Mouse (Mus musculus): ENCODE measurements around the gene H1f0. TPM values are rescaled to one million over a fixed set of nuclear protein-coding genes. Genes with fewer than 3 reads are reported as not detected.

The H1f0 gene
- polyA plus RNA-seq, 1 experiment = not detected

- Histone ChIP-seq H3K27ac (ENCODE audit: insufficient read depth, low read depth, low read length) (no peak overlapping the region), H3K4me3 (ENCODE audit: insufficient read depth, low read depth, low read length) (no peak overlapping the region), H3K4me1 (ENCODE audit: control insufficient read depth, insufficient read depth, low read length) (peaks cover 14% of the 10 kb centered on the region)
- TF ChIP-seq CTCF (IDR thresholded peaks at IDR 0.05; ENCODE audit: insufficient read depth, low read depth, low read length) = no peak
- no peak for TF ChIP-seq POLR2A (IDR thresholded peaks at IDR 0.05; ENCODE audit: insufficient read depth, low read depth, low read length)
- WGBS = 90% methylated on average over 14 of the region's 14 CpGs
Measured at GRCm38 (mm10) chr15:78989152-78990092, 38.8 kb upstream of the H1f0 start.

- peaks cover 14% of the 10 kb centered on the region for H3K4me1 ChIP-seq (ENCODE audit: control insufficient read depth, insufficient read depth, low read length)
- no peak overlapping the region for H3K27ac ChIP-seq (ENCODE audit: insufficient read depth, low read depth, low read length)
- over 99% methylated on average over 9 of the region's 9 CpGs for WGBS
- H3K4me3 ChIP-seq (ENCODE audit: insufficient read depth, low read depth, low read length) = no peak overlapping the region
- no peak for TF ChIP-seq CTCF (IDR thresholded peaks at IDR 0.05; ENCODE audit: insufficient read depth, low read depth, low read length)
- no peak for TF ChIP-seq POLR2A (IDR thresholded peaks at IDR 0.05; ENCODE audit: insufficient read depth, low read depth, low read length)
Measured at GRCm38 (mm10) chr15:78990093-78990463, 38.2 kb upstream of the H1f0 start.

GRCm38 (mm10) chr15:78990970-78991525 lies 37.2 kb upstream of the H1f0 start:
- WGBS = 96% methylated on average over 25 of the region's 25 CpGs
- TF ChIP-seq CTCF (IDR thresholded peaks at IDR 0.05; ENCODE audit: insufficient read depth, low read depth, low read length) = no peak
- TF ChIP-seq POLR2A (IDR thresholded peaks at IDR 0.05; ENCODE audit: insufficient read depth, low read depth, low read length) = no peak
- no peak overlapping the region for H3K27ac ChIP-seq (ENCODE audit: insufficient read depth, low read depth, low read length)
- H3K4me3 ChIP-seq (ENCODE audit: insufficient read depth, low read depth, low read length) = no peak overlapping the region
- peaks cover 14% of the 10 kb centered on the region for H3K4me1 ChIP-seq (ENCODE audit: control insufficient read depth, insufficient read depth, low read length)

- Histone ChIP-seq H3K4me1 (ENCODE audit: control insufficient read depth, insufficient read depth, low read length) (peaks cover 14% of the 10 kb centered on the region), H3K4me3 (ENCODE audit: insufficient read depth, low read depth, low read length) (no peak overlapping the region), H3K27ac (ENCODE audit: insufficient read depth, low read depth, low read length) (no peak overlapping the region)
- 96% methylated on average over 7 of the region's 7 CpGs for WGBS
- TF ChIP-seq CTCF (IDR thresholded peaks at IDR 0.05; ENCODE audit: insufficient read depth, low read depth, low read length) = no peak
- no peak for TF ChIP-seq POLR2A (IDR thresholded peaks at IDR 0.05; ENCODE audit: insufficient read depth, low read depth, low read length)
Measured at GRCm38 (mm10) chr15:78992235-78992634, 36.0 kb upstream of the H1f0 start.

GRCm38 (mm10) chr15:78992925-78993324 lies 35.3 kb upstream of the H1f0 start:
- no peak for TF ChIP-seq POLR2A (IDR thresholded peaks at IDR 0.05; ENCODE audit: insufficient read depth, low read depth, low read length)
- TF ChIP-seq CTCF (IDR thresholded peaks at IDR 0.05; ENCODE audit: insufficient read depth, low read depth, low read length) = no peak
- no peak overlapping the region for H3K27ac ChIP-seq (ENCODE audit: insufficient read depth, low read depth, low read length)
- no peak overlapping the region for H3K4me3 ChIP-seq (ENCODE audit: insufficient read depth, low read depth, low read length)
- peaks cover 9% of the 10 kb centered on the region for H3K4me1 ChIP-seq (ENCODE audit: control insufficient read depth, insufficient read depth, low read length)
- WGBS = 96% methylated on average over 24 of the region's 24 CpGs

- Histone ChIP-seq H3K4me3 (ENCODE audit: insufficient read depth, low read depth, low read length) (no peak overlapping the region), H3K27ac (ENCODE audit: insufficient read depth, low read depth, low read length) (no peak overlapping the region), H3K4me1 (ENCODE audit: control insufficient read depth, insufficient read depth, low read length) (peaks cover 6% of the 10 kb centered on the region)
- WGBS = 95% methylated on average over 4 of the region's 4 CpGs
- TF ChIP-seq POLR2A (IDR thresholded peaks at IDR 0.05; ENCODE audit: insufficient read depth, low read depth, low read length) = no peak
- no peak for TF ChIP-seq CTCF (IDR thresholded peaks at IDR 0.05; ENCODE audit: insufficient read depth, low read depth, low read length)
Measured at GRCm38 (mm10) chr15:78995916-78996315, 32.3 kb upstream of the H1f0 start.

GRCm38 (mm10) chr15:78996663-78997062 lies 31.6 kb upstream of the H1f0 start:
- 89% methylated on average over 3 of the region's 3 CpGs for WGBS
- Histone ChIP-seq H3K27ac (ENCODE audit: insufficient read depth, low read depth, low read length) (no peak overlapping the region), H3K4me1 (ENCODE audit: control insufficient read depth, insufficient read depth, low read length) (peaks cover 10% of the 10 kb centered on the region), H3K4me3 (ENCODE audit: insufficient read depth, low read depth, low read length) (no peak overlapping the region)
- TF ChIP-seq POLR2A (IDR thresholded peaks at IDR 0.05; ENCODE audit: insufficient read depth, low read depth, low read length) (no peak), CTCF (IDR thresholded peaks at IDR 0.05; ENCODE audit: insufficient read depth, low read depth, low read length) (no peak)

GRCm38 (mm10) chr15:78998348-78998747 lies 29.9 kb upstream of the H1f0 start:
- TF ChIP-seq CTCF (IDR thresholded peaks at IDR 0.05; ENCODE audit: insufficient read depth, low read depth, low read length) = no peak
- TF ChIP-seq POLR2A (IDR thresholded peaks at IDR 0.05; ENCODE audit: insufficient read depth, low read depth, low read length) = no peak
- Histone ChIP-seq H3K27ac (ENCODE audit: insufficient read depth, low read depth, low read length) (no peak overlapping the region), H3K4me3 (ENCODE audit: insufficient read depth, low read depth, low read length) (no peak overlapping the region), H3K4me1 (ENCODE audit: control insufficient read depth, insufficient read depth, low read length) (peaks cover 15% of the 10 kb centered on the region)
- 82% methylated on average over 8 of the region's 8 CpGs for WGBS

- 91% methylated on average over 11 of the region's 11 CpGs for whole genome bisulfite sequencing
- TF ChIP-seq CTCF (IDR thresholded peaks at IDR 0.05; ENCODE audit: insufficient read depth, low read depth, low read length) (no peak), POLR2A (IDR thresholded peaks at IDR 0.05; ENCODE audit: insufficient read depth, low read depth, low read length) (no peak)
- Histone ChIP-seq H3K4me3 (ENCODE audit: insufficient read depth, low read depth, low read length) (no peak overlapping the region), H3K27ac (ENCODE audit: insufficient read depth, low read depth, low read length) (no peak overlapping the region), H3K4me1 (ENCODE audit: control insufficient read depth, insufficient read depth, low read length) (peaks cover 19% of the 10 kb centered on the region)
Measured at GRCm38 (mm10) chr15:78999586-78999985, 28.7 kb upstream of the H1f0 start.

Measured in olfactory bulb, adult 2 months (tissue).